Mouse (Mus musculus): ENCODE data around the gene Auts2. TPM values are rescaled to one million over a fixed set of nuclear protein-coding genes. Genes with fewer than 3 reads are reported as not detected.

Gene Auts2
- total RNA-seq, 2 experiments from 2014 or later = 43.4 to 57.3 TPM

- no peak for DNase-seq (ENCODE audit: low spot score in 2 of 2)
Observed at GRCm38 (mm10) chr5:131422737-131423136, 1120.4 kb downstream of the Auts2 start.

GRCm38 (mm10) chr5:131420406-131420805 is 1122.7 kb downstream of the Auts2 start:
- DNase-seq (ENCODE audit: low spot score in 2 of 2) = no peak

- no peak for DNase-seq (ENCODE audit: low spot score in 2 of 2)
Observed at GRCm38 (mm10) chr5:131415902-131416545, 1127.1 kb downstream of the Auts2 start.

- DNase-seq (ENCODE audit: low spot score in 2 of 2) = no peak
Observed at GRCm38 (mm10) chr5:131398250-131398649, 1144.9 kb downstream of the Auts2 start.

- no peak for DNase-seq (ENCODE audit: low spot score in 2 of 2)
Observed at GRCm38 (mm10) chr5:131395756-131396155, 1147.4 kb downstream of the Auts2 start.
